Mouse (Mus musculus) lung, adult 2 months (tissue): ENCODE results near the gene Yy1.

Source experiments
- CTCF ChIP-seq: fragments of 200-500 bp; IDR thresholded peaks from 2 replicates; pipeline ENCODE4 v1.5.1; 2011; ENCODE audit warnings: mild to moderate bottlenecking, low read length, control low read depth; ENCODE audit not compliant: insufficient read depth
- POLR2A ChIP-seq: fragments of 200-500 bp; IDR thresholded peaks from 2 replicates; pipeline ENCODE4 v1.6.1; 2011; ENCODE audit warnings: low read depth, mild to moderate bottlenecking, control low read depth, low read length, borderline replicate concordance; ENCODE audit errors: extremely low read depth

DNA sequence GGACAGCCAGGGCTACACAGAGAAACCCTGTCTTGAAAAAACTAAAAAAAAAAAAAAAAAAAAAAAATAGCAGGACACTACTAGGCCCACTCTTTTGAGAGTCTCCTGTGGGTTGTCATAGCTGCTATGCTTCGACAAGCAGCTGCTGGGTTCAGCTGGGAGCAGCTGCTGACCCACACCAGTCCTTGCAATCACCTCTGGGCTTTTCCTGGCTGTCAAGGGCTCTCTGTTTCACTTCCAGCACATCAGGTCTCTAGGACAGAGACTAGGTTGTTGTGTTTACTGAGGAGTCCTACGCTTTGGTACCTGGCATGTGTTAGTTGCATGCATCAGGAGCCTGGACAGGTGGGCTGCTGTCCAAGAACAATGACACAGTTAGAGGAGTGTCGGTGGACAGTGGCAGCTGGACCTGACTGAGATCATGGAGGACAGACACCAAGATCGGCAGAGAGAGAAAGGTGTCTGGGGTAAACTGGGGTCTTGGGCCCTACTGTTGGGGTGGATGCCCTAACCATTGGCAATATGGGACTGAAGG, 56.8 kb downstream of the Yy1 start:
- TF ChIP-seq CTCF = no peak
- no peak for TF ChIP-seq POLR2A
